Mouse (Mus musculus): ENCODE measurements around the gene Epn1. TPM values are rescaled to one million over a fixed set of nuclear protein-coding genes. Genes with fewer than 3 reads are reported as not detected.

Epn1 gene
- total and polyA plus RNA-seq, 3 experiments, result 41.9 to 101 (median 72.9) TPM

- TF ChIP-seq ZNF384 (IDR thresholded peaks at IDR 0.05; ENCODE audit: low read depth, low read length) (no peak), TBP (conservative IDR thresholded peaks at IDR 0.05; ENCODE audit: low read depth, low read length) (no peak)
Measured at GRCm38 (mm10) chr7:5033818-5034217, 46.2 kb upstream of the Epn1 start, which contains the start of gene 4632433K11Rik (continued).

GRCm38 (mm10) chr7:5035628-5036027 is 44.4 kb upstream of the Epn1 start:
- no peak overlapping the region for H3K9ac ChIP-seq (ENCODE audit: insufficient read depth, low read depth)
- no peak overlapping the region for H3K4me2 ChIP-seq (ENCODE audit: insufficient read depth, low read depth, poor library complexity, severe bottlenecking)
- in situ Hi-C loops (cut with MboI; ENCODE audit: low pct_ligation_motif_present, low pct_unique_long_range_greater_than_20kb, low sequenced_read_pairs), result no loop called here
- TF ChIP-seq ELF1 (IDR thresholded peaks at IDR 0.05; ENCODE audit: low read depth, low read length), result no peak
- TF ChIP-seq SIN3A (IDR thresholded peaks at IDR 0.05; ENCODE audit: low read length), result no peak
- no peak for TF ChIP-seq GABPA (IDR thresholded peaks at IDR 0.05; ENCODE audit: insufficient replicate concordance, low read depth, low read length)
- no peak for TF ChIP-seq MAFK (IDR thresholded peaks at IDR 0.05; ENCODE audit: insufficient replicate concordance, low read length)
- TF ChIP-seq NRF1 (IDR thresholded peaks at IDR 0.05; ENCODE audit: low read depth, low read length), result no peak
- TF ChIP-seq JUND (conservative IDR thresholded peaks at IDR 0.05; ENCODE audit: low read depth, low read length), result no peak
- TF ChIP-seq EP300 (IDR thresholded peaks at IDR 0.05; ENCODE audit: low read length), result no peak
- TF ChIP-seq TBP (conservative IDR thresholded peaks at IDR 0.05; ENCODE audit: low read depth, low read length), result no peak
- no peak for TF ChIP-seq RCOR1 (conservative IDR thresholded peaks at IDR 0.05; ENCODE audit: low read depth, low read length)
- TF ChIP-seq TCF12 (IDR thresholded peaks at IDR 0.05; ENCODE audit: low read depth, low read length), result no peak
- no peak for TF ChIP-seq CHD1 (IDR thresholded peaks at IDR 0.05; ENCODE audit: low read depth, low read length)
- TF ChIP-seq CTCF (conservative IDR thresholded peaks at IDR 0.05 in 1 of 2, IDR thresholded peaks at IDR 0.05 in 1 of 2; ENCODE audit: low read depth in 2 of 2, low read length in 2 of 2), result no peak
- peaks cover 13% of the 10 kb centered on the region for H3K9me3 ChIP-seq (replicated peaks; ENCODE audit: low read length)
- peaks cover 27 to 57% of the 10 kb centered on the region in 2 experiments for H3K36me3 ChIP-seq (replicated peaks in 1 of 2; ENCODE audit: control insufficient read depth in 1 of 2, insufficient read depth in 1 of 2, low read length in 1 of 2)
- no peak overlapping the region for H3K27ac ChIP-seq (ENCODE audit: insufficient read depth, low read depth)
- DNase-seq (ENCODE audit: extremely low read depth), result no peak
- H3K79me2 ChIP-seq (replicated peaks; ENCODE audit: control insufficient read depth, extremely low read depth, insufficient read depth, poor library complexity, severe bottlenecking), result 0 out of 2 replicates have a peak, but pooled peaks cover 5% of the 10 kb centered on the region
- no peaks in the 10 kb centered on the region for H3K27me3 ChIP-seq (replicated peaks)
- dilution Hi-C loops (cut with MboI; ENCODE audit: extremely low pct_ligation_motif_present, extremely low pct_unique_long_range_greater_than_20kb, low sequenced_read_pairs), result no loop called here
- H3K4me3 ChIP-seq (replicated peaks in 1 of 3; ENCODE audit: low read depth in 2 of 3, low read length in 2 of 3, poor library complexity in 1 of 3), result no peak overlapping the region
- peaks cover 4 to 17% of the 10 kb centered on the region in 2 experiments for H3K4me1 ChIP-seq (ENCODE audit: control insufficient read depth in 1 of 2, insufficient read depth in 2 of 2)

GRCm38 (mm10) chr7:5036136-5036535 is 43.9 kb upstream of the Epn1 start:
- H3K79me2 ChIP-seq (replicated peaks; ENCODE audit: control insufficient read depth, extremely low read depth, insufficient read depth, poor library complexity, severe bottlenecking), result 0 out of 2 replicates have a peak, but pooled peaks cover 5% of the 10 kb centered on the region
- no peak overlapping the region for H3K4me3 ChIP-seq (replicated peaks in 1 of 3; ENCODE audit: low read depth in 2 of 3, low read length in 2 of 3, poor library complexity in 1 of 3)
- no peak for TF ChIP-seq ELF1 (IDR thresholded peaks at IDR 0.05; ENCODE audit: low read depth, low read length)
- TF ChIP-seq TBP (conservative IDR thresholded peaks at IDR 0.05; ENCODE audit: low read depth, low read length), result no peak
- no peak for TF ChIP-seq ZNF384 (IDR thresholded peaks at IDR 0.05; ENCODE audit: low read depth, low read length)
- no peak for TF ChIP-seq KAT2A (IDR thresholded peaks at IDR 0.05; ENCODE audit: insufficient replicate concordance, low read length)
- TF ChIP-seq ZMIZ1 (IDR thresholded peaks at IDR 0.05; ENCODE audit: low read depth, low read length), result no peak
- no peak for TF ChIP-seq ETS1 (conservative IDR thresholded peaks at IDR 0.05; ENCODE audit: low read depth, low read length)
- no peak for TF ChIP-seq MXI1 (IDR thresholded peaks at IDR 0.05; ENCODE audit: low read depth, low read length)
- TF ChIP-seq MYC (IDR thresholded peaks at IDR 0.05; ENCODE audit: low read depth, low read length), result no peak
- TF ChIP-seq EP300 (IDR thresholded peaks at IDR 0.05; ENCODE audit: low read length), result no peak
- no peak for TF ChIP-seq IRF4 (IDR thresholded peaks at IDR 0.05; ENCODE audit: low read depth, low read length)
- no peak for TF ChIP-seq MAZ (IDR thresholded peaks at IDR 0.05; ENCODE audit: low read depth, low read length)
- no peak for TF ChIP-seq E2F4 (IDR thresholded peaks at IDR 0.05; ENCODE audit: insufficient replicate concordance, low read depth, low read length)
- no peak for TF ChIP-seq PAX5 (IDR thresholded peaks at IDR 0.05; ENCODE audit: low read length)
- TF ChIP-seq CHD2 (IDR thresholded peaks at IDR 0.05; ENCODE audit: low read length), result no peak
- no peak for TF ChIP-seq HCFC1 (IDR thresholded peaks at IDR 0.05; ENCODE audit: low read depth, low read length)
- no peak for TF ChIP-seq JUN (IDR thresholded peaks at IDR 0.05; ENCODE audit: insufficient read depth, low read depth, low read length)
- no peak for DNase-seq (ENCODE audit: extremely low read depth)
- peaks cover 8% of the 10 kb centered on the region for H3K9me3 ChIP-seq (replicated peaks; ENCODE audit: low read length)
- no peaks in the 10 kb centered on the region for H3K27me3 ChIP-seq (replicated peaks)
- in situ Hi-C loops (cut with MboI; ENCODE audit: low pct_ligation_motif_present, low pct_unique_long_range_greater_than_20kb, low sequenced_read_pairs) (no loop called here), dilution Hi-C loops (cut with MboI; ENCODE audit: extremely low pct_ligation_motif_present, extremely low pct_unique_long_range_greater_than_20kb, low sequenced_read_pairs) (no loop called here)
- H3K27ac ChIP-seq (ENCODE audit: insufficient read depth, low read depth), result no peak overlapping the region
- peaks cover 4 to 17% of the 10 kb centered on the region in 2 experiments for H3K4me1 ChIP-seq (ENCODE audit: control insufficient read depth in 1 of 2, insufficient read depth in 2 of 2)
- peaks cover 22 to 54% of the 10 kb centered on the region in 2 experiments for H3K36me3 ChIP-seq (replicated peaks in 1 of 2; ENCODE audit: control insufficient read depth in 1 of 2, insufficient read depth in 1 of 2, low read length in 1 of 2)
- H3K9ac ChIP-seq (ENCODE audit: insufficient read depth, low read depth), result no peak overlapping the region
- no peak overlapping the region for H3K4me2 ChIP-seq (ENCODE audit: insufficient read depth, low read depth, poor library complexity, severe bottlenecking)
